Comparison of ENCODE assay signal across 27 mouse cellular contexts in the genomic region with DNA sequence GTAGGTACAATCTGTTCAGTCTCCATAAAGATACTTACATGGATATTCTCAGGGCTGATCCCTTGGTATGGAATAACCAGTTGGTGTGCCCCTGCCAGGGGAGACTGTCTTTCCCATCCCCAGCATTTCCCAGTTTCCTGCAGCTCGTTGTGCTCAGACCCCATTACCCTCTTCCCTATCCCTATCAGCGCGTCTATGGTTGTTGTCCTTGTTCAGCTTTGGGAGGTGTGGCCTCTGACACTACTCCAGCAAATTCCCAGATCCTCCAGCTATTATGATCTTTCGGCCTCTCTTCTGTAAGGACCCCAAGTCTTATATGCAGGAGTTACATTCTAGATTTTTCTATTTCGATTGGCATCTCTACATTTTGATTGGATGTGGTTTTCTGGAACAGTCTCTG.
"Had no signal": no experiment of that assay in that cellular context is flagged by ENCODE, and none has a peak within 500 bp of the region (broad histone marks: within the 10 kb centered on the region; RNA-seq: fewer than 3 reads in every experiment).

No protein-coding gene starts in this region.

- H3K27me3 ChIP-seq: embryonic facial prominence, embryonic 12.5 days; embryonic facial prominence, embryonic 13.5 days; embryonic facial prominence, embryonic 15.5 days; forebrain, embryonic 13.5 days; forebrain, embryonic 15.5 days had no signal

- H3K4me1 ChIP-seq: embryonic facial prominence, embryonic 10.5 days; embryonic facial prominence, embryonic 12.5 days; embryonic facial prominence, embryonic 13.5 days; embryonic facial prominence, embryonic 15.5 days; forebrain, embryonic 10.5 days; forebrain, embryonic 13.5 days; forebrain, embryonic 15.5 days had no signal

- ATAC-seq: forebrain, embryonic 13.5 days; forebrain, embryonic 14.5 days; forebrain, embryonic 15.5 days; forebrain, embryonic 16.5 days; forebrain, postnatal 0 days had no signal

- H3K9me3 ChIP-seq: embryonic facial prominence, embryonic 10.5 days; embryonic facial prominence, embryonic 12.5 days; embryonic facial prominence, embryonic 13.5 days; embryonic facial prominence, embryonic 15.5 days; forebrain, embryonic 10.5 days; forebrain, embryonic 13.5 days; forebrain, embryonic 15.5 days had no signal

- DNase-seq: cerebellum, adult 2 months; cerebellum, adult 8-10 months; cerebellum, adult 9-10 months; cerebellum, adult 9-11 months; cerebellum, postnatal 10 days; cerebellum, postnatal 14 days; cerebellum, postnatal 25 days; cerebellum, postnatal 36 days; embryo, embryonic 11 days; forebrain, postnatal 0 days; gastrocnemius, adult 2 months; gastrocnemius, postnatal 10 days; gastrocnemius, postnatal 14 days; gastrocnemius, postnatal 25 days; gastrocnemius, postnatal 36 days; heart, adult 18-20 months; heart, adult 2 months had no signal

- H3K4me2 ChIP-seq: embryonic facial prominence, embryonic 12.5 days; embryonic facial prominence, embryonic 13.5 days; embryonic facial prominence, embryonic 15.5 days; forebrain, embryonic 13.5 days; forebrain, embryonic 15.5 days had no signal

- H3K36me3 ChIP-seq: embryonic facial prominence, embryonic 10.5 days; embryonic facial prominence, embryonic 12.5 days; embryonic facial prominence, embryonic 13.5 days; embryonic facial prominence, embryonic 15.5 days; forebrain, embryonic 10.5 days; forebrain, embryonic 15.5 days had no signal

- H3K4me3 ChIP-seq: embryonic facial prominence, embryonic 10.5 days; embryonic facial prominence, embryonic 12.5 days; embryonic facial prominence, embryonic 13.5 days; embryonic facial prominence, embryonic 15.5 days; erythroblast, embryonic 14.5 days; forebrain, embryonic 10.5 days; forebrain, embryonic 13.5 days; forebrain, embryonic 15.5 days; gastrocnemius, adult 2 months; heart, adult 2 months had no signal

- H3K27ac ChIP-seq: embryonic facial prominence, embryonic 10.5 days; embryonic facial prominence, embryonic 12.5 days; embryonic facial prominence, embryonic 13.5 days; embryonic facial prominence, embryonic 15.5 days; forebrain, embryonic 10.5 days; forebrain, embryonic 13.5 days; forebrain, embryonic 15.5 days; gastrocnemius, adult 2 months; heart, adult 2 months had no signal

- H3K9ac ChIP-seq: embryonic facial prominence, embryonic 12.5 days; embryonic facial prominence, embryonic 13.5 days; embryonic facial prominence, embryonic 15.5 days; forebrain, embryonic 13.5 days; forebrain, embryonic 15.5 days; forebrain, postnatal 0 days had no signal
